Mouse (Mus musculus) layer of hippocampus, adult 8-10 months (tissue): Measurements from ENCODE around the gene Dnaaf2. TPM values are rescaled to one million over a fixed set of nuclear protein-coding genes. Genes with fewer than 3 reads are reported as not detected.
A peak's percentile ranks its signal among the peaks of the same experiment; 100 is the strongest.

ENCODE experiments used
- DNase-seq, 2 experiments: peaks; one replicate each; pipeline ENCODE4 v3.0.0; 2022; ENCODE audit warnings: low spot score in 2 of 2
- total RNA-seq, 4 experiments: library from RNA; stranded (reverse); gene quantifications; 2 replicates each; pipeline ENCODE4 v1.2.4; 2022

Gene Dnaaf2
- total RNA-seq, 4 experiments from 2014 or later = 1.0 to 1.9 (median 1.4) TPM

- no peak for DNase-seq
Measured at GRCm38 (mm10) chr12:69198985-69199384, 756 bp upstream of the Dnaaf2 start.

- no peak for DNase-seq
Measured at GRCm38 (mm10) chr12:69197378-69198163, 658 bp downstream of the Dnaaf2 start.

GRCm38 (mm10) chr12:69196444-69197377 is 1.5 kb downstream of the Dnaaf2 start, which contains the start of gene Gm49383:
Gm49383 (minus strand) TSS chr12:69197104.
- peak; percentile 50 to 58 for DNase-seq

GRCm38 (mm10) chr12:69192637-69193036 is 5.6 kb downstream of the Dnaaf2 start:
- no peak for DNase-seq

- no peak for DNase-seq
Measured at GRCm38 (mm10) chr12:69191396-69191795, 6.8 kb downstream of the Dnaaf2 start.

DNA sequence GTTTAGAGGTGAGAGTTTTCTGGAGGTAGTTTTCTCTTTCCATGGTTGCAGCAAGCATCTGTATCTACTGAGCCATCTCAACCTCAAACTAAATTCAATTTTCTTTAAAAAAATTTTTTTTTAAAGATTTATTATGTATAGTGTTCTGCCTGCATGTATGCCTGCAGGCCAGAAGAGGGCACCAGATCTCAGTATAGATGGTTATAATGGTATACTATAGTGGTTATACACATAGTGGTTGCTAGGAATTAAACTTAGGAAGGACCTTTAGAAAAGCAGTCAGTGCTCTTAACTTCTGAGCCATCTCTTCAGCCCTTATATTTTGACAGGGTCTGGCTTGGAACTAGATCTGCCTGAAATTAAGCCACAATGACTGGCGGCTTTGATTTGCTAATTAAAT is 7.7 kb downstream of the Dnaaf2 start:
- no peak for DNase-seq

- no peak for DNase-seq
Measured at GRCm38 (mm10) chr12:69190074-69190473, 8.2 kb downstream of the Dnaaf2 start.

DNA sequence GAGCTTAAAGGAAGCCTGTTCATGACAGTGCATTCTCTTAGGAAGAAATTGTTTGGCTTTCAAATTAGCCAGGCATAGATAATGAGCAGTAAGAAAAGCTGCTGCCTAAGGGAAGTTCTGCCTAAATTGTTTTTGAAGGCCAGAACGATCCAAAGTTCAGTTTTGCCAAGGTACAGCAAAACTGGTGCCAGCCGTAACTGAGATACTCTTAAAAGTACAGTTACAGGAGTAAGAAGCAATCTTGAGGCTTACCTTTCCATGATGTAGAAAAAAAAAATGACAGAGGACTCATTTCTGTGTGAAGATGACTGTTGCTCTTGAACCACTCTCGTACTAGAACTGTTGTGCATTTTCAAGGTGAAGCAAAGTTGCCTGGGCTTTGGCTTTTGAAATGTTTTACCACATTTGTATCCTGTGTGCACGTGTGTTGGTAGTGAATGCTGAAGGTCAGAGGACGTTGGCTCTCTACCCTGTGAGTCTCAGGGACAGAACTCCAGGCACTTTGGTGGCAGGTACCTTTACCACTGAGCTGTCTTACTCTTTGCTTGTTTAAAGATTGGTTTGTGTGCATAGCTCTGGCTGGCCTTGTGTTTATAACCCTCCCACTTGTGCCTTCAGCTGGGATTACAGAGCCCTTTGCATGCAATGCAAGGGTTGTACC is 11.3 kb downstream of the Dnaaf2 start:
- DNase-seq = no peak

GRCm38 (mm10) chr12:69185371-69185770 is 12.9 kb downstream of the Dnaaf2 start:
- no peak for DNase-seq

DNA sequence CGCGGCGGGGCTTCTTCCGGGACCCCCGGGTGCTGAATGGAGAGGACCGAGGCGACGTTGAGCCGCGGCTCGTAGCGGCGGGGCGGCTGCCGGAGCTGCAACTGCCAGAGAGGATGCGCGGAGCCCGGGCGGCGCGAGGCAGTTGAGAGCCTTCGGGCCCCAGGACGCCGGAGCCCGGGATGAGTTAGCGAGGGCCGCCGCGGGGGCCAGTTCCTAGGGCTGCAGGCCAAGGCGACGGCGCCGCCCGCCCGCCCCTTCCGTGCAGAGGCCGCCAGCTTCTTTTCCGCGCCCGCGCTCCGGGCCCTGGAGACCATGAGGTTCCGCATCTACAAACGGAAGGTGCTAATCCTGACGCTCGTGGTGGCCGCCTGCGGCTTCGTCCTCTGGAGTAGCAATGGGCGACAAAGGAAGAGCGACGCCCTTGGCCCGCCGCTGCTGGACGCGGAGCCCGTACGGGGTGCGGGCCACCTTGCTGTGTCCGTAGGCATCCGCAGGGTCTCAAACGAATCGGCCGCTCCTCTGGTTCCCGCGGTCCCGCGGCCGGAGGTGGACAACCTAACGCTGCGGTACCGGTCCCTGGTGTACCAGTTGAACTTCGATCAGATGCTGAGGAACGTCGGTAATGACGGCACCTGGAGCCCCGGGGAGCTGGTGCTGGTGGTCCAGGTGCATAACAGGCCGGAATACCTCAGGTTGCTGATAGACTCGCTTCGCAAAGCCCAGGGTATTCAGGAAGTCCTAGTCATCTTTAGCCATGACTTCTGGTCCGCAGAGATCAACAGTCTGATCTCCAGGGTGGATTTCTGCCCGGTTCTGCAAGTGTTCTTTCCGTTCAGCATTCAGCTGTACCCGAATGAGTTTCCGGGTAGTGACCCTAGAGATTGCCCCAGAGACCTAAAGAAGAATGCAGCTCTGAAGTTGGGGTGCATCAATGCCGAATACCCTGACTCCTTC is 13.6 kb downstream of the Dnaaf2 start:
- peak in 1 of 2 experiments; percentile 32 for DNase-seq

- peak; percentile 96 to 98 for DNase-seq
Measured at GRCm38 (mm10) chr12:69183583-69184308, 14.5 kb downstream of the Dnaaf2 start, which contains the start of the genes Rpl36al and Mgat2. Rpl36al (minus strand) TSS chr12:69184083. Mgat2 (plus strand) TSS chr12:69184157.

DNA sequence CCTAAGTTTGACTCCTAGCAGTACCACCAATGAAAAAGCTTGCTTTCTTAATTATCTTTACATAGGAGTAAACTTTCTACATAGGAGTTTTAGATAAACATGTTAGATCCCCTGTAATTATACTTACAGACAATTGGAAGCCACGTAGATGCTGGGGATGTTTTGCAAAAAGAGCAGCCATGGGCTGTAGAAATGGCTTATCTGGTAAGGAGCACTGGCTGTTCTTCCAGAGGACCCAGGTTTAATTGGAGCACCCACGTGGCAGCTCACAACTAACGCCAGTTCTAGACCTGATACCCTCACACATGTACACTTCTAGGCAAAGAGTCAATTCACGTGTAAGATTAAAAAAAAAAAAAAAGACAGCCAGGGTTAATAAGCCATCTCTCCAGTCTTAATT is 16.4 kb downstream of the Dnaaf2 start:
- DNase-seq = no peak

DNA sequence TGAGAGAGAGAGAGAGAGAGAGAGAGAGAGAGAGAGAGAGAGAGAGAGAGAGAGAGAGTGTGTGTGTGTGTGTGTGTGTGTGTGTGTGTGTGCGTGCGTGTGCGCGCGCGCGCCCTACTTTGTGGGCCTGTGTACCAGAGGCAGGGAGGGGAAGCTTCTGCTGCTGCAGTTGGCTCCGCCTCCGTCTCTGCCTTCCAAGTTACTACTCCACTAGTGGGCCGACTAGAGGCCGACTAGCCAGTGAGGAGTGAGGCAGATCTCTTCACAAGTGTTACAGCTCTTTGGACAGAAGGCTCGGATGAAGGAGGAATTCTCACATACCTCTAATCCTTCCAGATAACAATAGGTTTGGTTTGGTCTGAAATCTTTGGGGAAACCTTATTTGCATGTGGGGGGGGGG is 18.9 kb downstream of the Dnaaf2 start:
- no peak for DNase-seq

DNA sequence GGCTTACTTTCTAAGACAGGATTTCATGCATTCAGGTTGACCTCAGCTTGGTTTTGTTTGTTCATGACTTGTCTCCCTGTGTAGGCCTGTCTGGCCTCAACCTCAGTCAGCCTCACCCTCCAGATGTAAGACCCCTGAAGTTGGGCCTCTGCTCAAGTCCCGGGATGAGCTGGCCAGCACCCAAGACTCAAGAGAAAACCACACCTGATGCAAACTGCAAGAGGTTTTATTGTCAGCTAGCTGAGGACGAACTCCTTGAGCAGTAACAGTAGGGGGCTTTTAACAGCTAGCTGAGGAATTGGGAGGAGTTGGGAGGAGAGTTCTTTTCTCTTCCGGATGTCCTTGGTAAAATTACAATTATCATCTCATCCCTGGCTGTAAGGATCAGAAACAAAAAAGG is 20.7 kb downstream of the Dnaaf2 start:
- DNase-seq = no peak

DNA sequence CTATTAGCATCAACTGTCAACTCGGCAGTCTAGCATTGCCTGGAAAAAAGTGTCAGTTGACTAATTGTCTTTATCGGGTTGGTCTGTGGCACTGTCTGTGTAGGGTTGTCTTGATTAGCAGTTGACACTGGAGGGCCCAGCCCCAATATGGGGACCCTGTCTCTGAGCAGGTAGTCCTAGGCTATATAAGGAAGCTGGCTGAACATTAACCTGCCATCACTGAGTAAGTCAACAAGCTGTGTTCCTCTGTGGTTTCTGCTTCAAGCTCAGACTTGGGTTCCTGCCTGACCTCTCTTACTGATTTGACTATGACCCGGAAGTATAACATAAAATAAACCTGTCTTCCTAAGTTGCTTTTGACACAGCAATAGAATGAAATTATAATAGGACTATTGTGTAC is 22.3 kb downstream of the Dnaaf2 start:
- DNase-seq = no peak

- no peak for DNase-seq
Measured at GRCm38 (mm10) chr12:69171307-69171706, 26.9 kb downstream of the Dnaaf2 start.

DNA sequence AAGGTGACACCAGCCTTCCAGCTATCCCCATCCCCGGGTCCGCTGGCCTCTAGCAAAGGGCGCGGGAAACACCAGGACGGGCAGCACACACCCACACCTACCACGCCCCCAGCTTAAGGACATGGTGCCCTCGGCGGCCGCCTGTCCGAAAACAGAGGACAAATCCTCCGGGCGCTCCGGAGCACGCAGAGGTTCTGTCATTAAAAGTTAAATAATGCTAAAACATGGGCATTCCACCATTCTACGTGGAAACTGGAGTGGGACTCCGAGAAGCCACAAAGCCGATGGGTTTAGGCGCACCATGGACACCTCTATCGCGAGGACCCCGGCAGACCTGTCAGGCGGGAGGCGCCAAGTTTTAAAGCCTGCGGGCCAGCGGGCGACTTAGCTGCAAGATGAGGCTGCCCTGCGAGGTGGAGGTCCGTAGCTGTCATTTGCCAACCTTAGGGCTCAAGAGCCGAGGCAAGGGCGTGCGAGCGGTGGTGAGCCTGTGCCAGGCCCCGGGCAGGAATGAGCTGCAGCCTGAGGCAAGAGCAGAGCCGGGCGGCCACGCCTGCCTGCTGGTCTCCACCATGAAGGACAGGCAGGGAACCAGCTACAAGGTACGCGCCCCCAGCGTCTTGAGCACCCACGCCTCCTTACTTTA is 29.6 kb downstream of the Dnaaf2 start, which contains the start of gene Lrr1:
Lrr1 (plus strand) TSS at position 354 of the 646 bp plus-strand sequence.
- peak; percentile 72 to 90 for DNase-seq

DNA sequence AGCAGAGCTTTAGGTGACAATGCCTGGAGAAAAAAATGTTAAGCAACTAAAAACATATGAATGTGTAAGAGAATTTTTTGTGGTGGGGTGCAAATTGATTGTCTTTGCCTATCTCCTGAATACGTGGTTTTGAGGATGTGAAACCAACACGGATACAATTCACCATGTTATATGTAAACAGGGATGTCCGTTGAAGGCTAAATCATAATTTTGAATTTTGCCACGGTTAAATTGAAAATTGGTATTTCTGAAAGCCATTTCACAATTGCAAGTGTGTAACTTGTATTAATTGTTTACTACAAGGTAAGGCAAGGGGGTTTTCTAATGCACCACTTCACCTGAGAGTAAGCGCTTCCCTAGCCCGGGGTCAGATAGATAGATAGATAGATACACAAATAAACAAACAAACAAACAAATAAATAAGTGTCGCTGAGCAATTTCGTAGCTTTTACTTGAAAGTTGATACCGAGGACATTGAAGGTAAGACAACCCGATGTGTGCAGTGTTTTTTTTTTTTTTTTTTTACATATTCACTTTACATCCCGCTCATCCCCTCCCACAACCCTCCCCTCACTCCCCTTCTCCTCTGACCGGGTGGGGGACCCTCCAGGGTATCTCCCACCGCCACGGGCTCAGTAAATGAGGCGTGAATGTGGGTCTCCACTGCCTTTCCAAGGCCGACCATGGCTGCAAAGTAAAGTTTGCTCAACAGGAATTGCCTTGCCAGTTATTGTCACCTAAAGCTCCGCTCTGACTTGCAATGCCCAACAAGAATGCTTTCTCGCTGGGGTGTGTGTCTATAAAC is 30.4 kb downstream of the Dnaaf2 start:
- no peak for DNase-seq
